Mouse (Mus musculus): ENCODE measurements around the gene Arpp19.

Arpp19 gene

DNA sequence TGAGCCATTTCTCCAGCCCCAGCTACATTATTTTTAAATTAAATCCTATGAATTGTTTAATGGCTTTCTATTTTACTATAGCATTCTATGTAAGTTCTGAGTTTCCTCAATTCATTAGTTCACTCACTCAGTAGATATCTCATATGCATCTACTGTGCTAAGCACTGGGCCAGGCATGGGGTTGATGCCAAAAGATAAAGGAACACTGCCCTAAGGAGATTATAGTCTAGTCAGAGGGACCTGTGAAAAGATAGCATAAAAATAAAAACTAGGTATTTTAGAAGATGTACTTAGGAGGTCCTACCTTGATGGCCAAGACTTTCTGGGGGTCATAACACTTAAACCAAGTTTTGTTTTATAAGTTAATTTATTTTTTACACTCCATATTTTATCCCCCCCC lies 64.7 kb downstream of the Arpp19 start:
- no peak for DNase-seq (ENCODE audit: low spot score in 2 of 2)

All from frontal cortex, postnatal 10 days (tissue).